Mouse (Mus musculus): ENCODE measurements around the gene Mfsd12.
A peak's percentile ranks its signal among the peaks of the same experiment; 100 is the strongest.

Gene Mfsd12

DNA sequence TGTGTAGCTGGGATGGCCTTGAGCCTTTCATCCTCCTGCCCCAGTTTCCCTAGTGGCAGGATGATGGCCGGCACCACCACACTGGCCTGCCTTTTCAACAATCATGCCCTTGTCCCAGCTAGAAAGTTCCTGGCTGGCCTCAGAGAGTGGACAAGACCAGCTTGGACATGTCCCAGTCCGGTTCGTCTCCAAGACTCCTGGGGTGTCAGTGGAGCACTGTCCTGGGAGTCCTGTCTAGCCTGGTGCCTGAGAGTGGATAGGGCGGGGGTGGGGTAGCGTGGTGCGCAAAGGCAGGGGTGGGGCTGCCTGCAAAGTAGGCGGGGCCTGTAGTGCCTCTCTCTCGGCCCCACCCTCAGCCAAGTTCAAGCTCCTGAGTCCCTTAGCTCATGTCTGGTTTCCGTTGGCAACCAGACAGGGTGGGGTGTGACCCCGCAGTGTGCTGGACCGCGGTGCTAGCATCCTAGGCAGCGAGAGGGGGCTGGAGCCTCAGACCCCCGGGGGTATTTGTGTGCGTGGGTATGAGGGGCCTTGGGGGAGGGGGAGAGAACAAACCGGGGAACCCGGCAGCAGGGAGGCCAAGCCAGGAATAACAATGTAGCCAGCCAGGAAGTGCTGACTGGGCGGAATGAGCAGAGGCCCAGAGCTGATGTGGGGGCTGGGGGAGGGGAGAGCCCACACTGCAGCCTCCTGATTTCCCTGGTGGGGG, 44.4 kb downstream of the Mfsd12 start:
- peak; percentile 85 to 87 for DNase-seq (ENCODE audit: low spot score in 2 of 2)

GRCm38 (mm10) chr10:81402227-81402765, 45.0 kb downstream of the Mfsd12 start:
- DNase-seq (ENCODE audit: low spot score in 2 of 2): no peak

GRCm38 (mm10) chr10:81403511-81403910, 46.2 kb downstream of the Mfsd12 start:
- no peak for DNase-seq (ENCODE audit: low spot score in 2 of 2)

DNA sequence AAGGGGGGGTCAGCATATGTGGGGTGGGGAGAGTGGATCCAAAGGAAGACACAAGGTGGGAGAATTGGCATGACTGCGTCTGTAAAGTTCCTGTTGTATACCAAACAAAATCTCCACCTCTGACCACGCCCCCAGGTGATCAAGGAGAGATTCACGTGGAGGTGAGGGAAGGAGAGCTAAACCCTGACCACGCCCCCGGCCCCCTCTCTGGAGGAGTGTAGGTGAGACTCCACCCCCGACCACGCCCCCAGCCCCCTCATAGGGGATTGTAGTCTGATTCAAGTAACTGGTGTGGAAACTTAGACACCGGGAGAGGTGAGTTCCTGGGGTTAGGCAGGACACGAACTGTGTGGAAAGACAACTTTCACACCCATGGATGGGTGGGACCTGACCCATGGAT, 46.8 kb downstream of the Mfsd12 start:
- no peak for DNase-seq (ENCODE audit: low spot score in 2 of 2)

- DNase-seq (ENCODE audit: low spot score in 2 of 2): peak in 1 of 2 experiments; percentile 63
Measured at GRCm38 (mm10) chr10:81404720-81405119, 47.4 kb downstream of the Mfsd12 start.

DNA sequence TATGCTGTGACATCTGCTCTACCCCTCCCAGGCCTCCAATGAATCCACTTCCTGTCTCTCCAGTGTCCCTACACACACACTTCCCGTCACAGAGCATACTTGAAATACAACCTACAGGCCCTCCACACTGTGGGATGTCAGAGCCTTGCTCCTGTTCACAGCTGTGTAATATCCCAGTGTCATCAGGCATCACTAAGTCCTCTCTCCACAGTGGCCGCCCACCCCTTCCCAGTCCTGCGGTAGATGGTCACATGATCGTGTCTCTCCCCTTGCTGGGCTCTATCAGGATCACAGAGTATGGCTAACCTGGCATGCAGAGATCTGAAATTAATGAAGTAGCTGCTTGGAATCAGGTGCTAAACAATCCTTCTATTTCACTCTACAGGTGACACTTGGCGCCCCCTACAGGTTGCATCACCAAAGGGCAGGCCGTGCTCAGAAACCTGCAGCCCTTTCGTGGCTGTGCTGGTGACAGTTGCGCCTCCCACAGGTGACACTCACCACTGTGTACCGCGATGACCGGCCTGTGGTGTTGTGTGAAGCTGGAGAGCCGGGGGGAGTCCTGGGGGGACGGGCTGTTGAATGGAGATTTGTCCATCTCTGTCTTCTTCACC, 48.4 kb downstream of the Mfsd12 start:
- no peak for DNase-seq (ENCODE audit: low spot score in 2 of 2)

- DNase-seq (ENCODE audit: low spot score in 2 of 2): no peak
Measured at GRCm38 (mm10) chr10:81406504-81407440, 49.5 kb downstream of the Mfsd12 start.

- peak; percentile 92 to 93 for DNase-seq (ENCODE audit: low spot score in 2 of 2)
Measured at GRCm38 (mm10) chr10:81407539-81408423, 50.5 kb downstream of the Mfsd12 start.

- no peak for DNase-seq (ENCODE audit: low spot score in 2 of 2)
Measured at GRCm38 (mm10) chr10:81408424-81408729, 51.1 kb downstream of the Mfsd12 start.

- peak; percentile 90 to 95 for DNase-seq (ENCODE audit: low spot score in 2 of 2)
Measured at GRCm38 (mm10) chr10:81408871-81409291, 51.6 kb downstream of the Mfsd12 start.

DNA sequence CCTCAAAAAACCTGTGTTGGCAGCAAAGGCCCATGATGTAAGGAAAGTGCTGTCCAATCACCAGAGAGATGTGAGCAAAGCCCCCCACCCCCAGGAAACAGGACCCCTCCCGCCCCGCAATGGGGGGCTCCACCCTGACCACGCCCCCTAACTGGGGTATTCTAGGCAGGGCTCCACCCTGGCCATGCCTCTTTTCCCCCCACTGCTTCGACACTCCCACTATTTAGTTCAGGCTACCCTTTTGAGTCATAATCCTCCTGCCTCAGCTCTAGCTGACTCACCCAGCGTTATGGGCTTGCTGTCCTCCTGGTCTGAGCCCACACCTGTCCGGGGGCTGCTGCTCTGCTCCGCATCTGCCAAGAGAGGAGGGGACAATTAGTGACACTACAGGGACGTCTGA, 52.0 kb downstream of the Mfsd12 start:
- DNase-seq (ENCODE audit: low spot score in 2 of 2): no peak

- no peak for DNase-seq (ENCODE audit: low spot score in 2 of 2)
Measured at GRCm38 (mm10) chr10:81410350-81410749, 53.1 kb downstream of the Mfsd12 start.

- DNase-seq (ENCODE audit: low spot score in 2 of 2): peak; percentile 77 to 82
Measured at GRCm38 (mm10) chr10:81410981-81411380, 53.7 kb downstream of the Mfsd12 start.

GRCm38 (mm10) chr10:81411471-81412400, 54.4 kb downstream of the Mfsd12 start:
- peak; percentile 97 to 99 for DNase-seq (ENCODE audit: low spot score in 2 of 2)

GRCm38 (mm10) chr10:81412586-81413309, 55.5 kb downstream of the Mfsd12 start:
- DNase-seq (ENCODE audit: low spot score in 2 of 2): no peak

DNA sequence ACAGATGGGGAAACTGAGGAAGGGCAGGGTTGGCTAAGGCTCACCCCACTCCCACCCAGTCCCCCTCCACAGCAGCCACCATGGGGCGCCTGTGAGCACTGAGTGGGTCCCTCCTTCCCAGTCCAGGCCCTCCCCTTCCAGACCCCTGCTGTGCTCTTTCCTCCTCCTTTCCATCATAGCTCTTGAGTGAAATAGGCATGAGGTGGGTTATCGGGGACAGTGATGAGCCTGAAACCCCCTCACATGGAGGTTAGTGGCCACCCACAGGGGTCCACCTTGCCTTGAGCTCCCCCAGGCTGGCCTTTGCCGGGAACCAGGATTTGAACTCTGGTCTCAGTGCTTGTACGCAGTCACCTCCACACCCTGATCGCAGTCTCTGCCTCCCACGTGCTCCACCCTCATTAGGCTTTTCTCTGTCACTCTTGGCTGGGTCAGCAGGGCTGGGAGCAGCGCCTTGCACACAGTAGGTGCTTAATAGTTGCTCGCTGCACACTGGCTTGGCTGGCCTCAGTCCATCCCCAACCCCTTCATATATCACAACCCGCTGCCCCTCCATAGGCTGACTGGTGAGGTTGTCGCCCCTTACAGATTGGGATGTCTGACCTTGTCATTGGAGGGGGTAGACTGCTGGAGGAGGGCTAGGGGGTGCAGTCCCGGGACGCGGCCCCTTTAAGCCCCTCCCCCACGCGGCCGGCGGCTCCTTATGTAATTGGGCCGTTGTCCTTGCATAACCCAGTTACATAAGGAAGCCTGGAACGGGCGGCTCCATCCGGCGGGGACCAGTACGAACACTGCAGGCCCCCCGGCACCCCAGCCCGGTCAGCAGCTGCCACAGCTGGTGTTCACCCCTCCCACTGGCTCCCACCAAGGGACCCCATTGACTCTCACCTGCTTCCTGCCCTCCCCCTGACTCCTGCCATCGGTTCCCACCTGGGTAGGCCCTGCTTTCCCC, 56.3 kb downstream of the Mfsd12 start:
- peak; percentile 93 to 94 for DNase-seq (ENCODE audit: low spot score in 2 of 2)

GRCm38 (mm10) chr10:81414682-81415081, 57.4 kb downstream of the Mfsd12 start:
- DNase-seq (ENCODE audit: low spot score in 2 of 2): peak; percentile 70 to 73

GRCm38 (mm10) chr10:81415146-81415545, 57.9 kb downstream of the Mfsd12 start:
- peak in 1 of 2 experiments; percentile 30 for DNase-seq (ENCODE audit: low spot score in 2 of 2)
